Mouse (Mus musculus) midbrain, embryonic 14.5 days (tissue): ENCODE measurements around the gene March2. TPM values are rescaled to one million over a fixed set of nuclear protein-coding genes. Genes with fewer than 3 reads are reported as not detected.
"Not testable (repeated sequence)": the region's sequence is repeated elsewhere in the genome, so short reads cannot be mapped to it uniquely, and the experiment has no call there.

Experiments
- ATAC-seq: fragments of 200-750 bp; cut with Nextera tagmentation; 2 replicates; pipeline ENCODE4 v1.8.0; 2017; ENCODE audit warnings: moderate number of reproducible peaks, moderate library complexity; ENCODE audit not compliant: low FRiP score, low TSS enrichment
- DNase-seq: peaks from one replicate; pipeline ENCODE4 v3.0.0-alpha.2; 2015
- H3K27ac ChIP-seq: fragments of 300-500 bp; sonication (generic); replicated peaks from 2 replicates; pipeline ENCODE4 v1.5.1; 2014; ENCODE audit warnings: mild to moderate bottlenecking, low read depth, low read length, moderate library complexity
- H3K27me3 ChIP-seq: fragments of 300-500 bp; sonication (generic); 2 replicates; pipeline ENCODE4 v1.6.1; 2014; ENCODE audit warnings: low read length, control low read depth, mixed read lengths; ENCODE audit not compliant: control insufficient read depth, insufficient read depth
- H3K36me3 ChIP-seq: fragments of 300-500 bp; sonication (generic); 2 replicates; pipeline ENCODE4 v1.6.1; 2014; ENCODE audit warnings: low read length, control low read depth; ENCODE audit not compliant: control insufficient read depth, insufficient read depth
- H3K4me1 ChIP-seq: fragments of 300-500 bp; sonication (generic); 2 replicates; pipeline ENCODE4 v1.6.1; 2014; ENCODE audit warnings: mild to moderate bottlenecking, antibody characterized with exemption, low read length, control low read depth; ENCODE audit not compliant: control insufficient read depth, insufficient read depth
- H3K4me2 ChIP-seq: fragments of 300-500 bp; sonication (generic); 2 replicates; pipeline ENCODE4 v1.6.1; 2014; ENCODE audit warnings: mild to moderate bottlenecking, low read length, moderate library complexity
- H3K4me3 ChIP-seq: fragments of 300-500 bp; sonication (generic); replicated peaks from 2 replicates; pipeline ENCODE4 v1.5.1; 2014; ENCODE audit warnings: low read depth, low read length
- H3K9ac ChIP-seq: fragments of 300-500 bp; sonication (generic); replicated peaks from 2 replicates; pipeline ENCODE4 v1.6.1; 2014; ENCODE audit warnings: mild to moderate bottlenecking, low read length, moderate library complexity
- H3K9me3 ChIP-seq: fragments of 300-500 bp; sonication (generic); 2 replicates; pipeline ENCODE4 v1.6.1; 2016; ENCODE audit warnings: low read length, control low read depth, mixed read lengths; ENCODE audit not compliant: control insufficient read depth
- WGBS: fragments of 180-500 bp; shearing (Covaris S2); extraction: QIAGEN DNeasy Blood & Tissue Kit; methylation state at CpG from one replicate; pipeline ENCODE4 v1.1.7; 2014; 5-methylcytosine and 5-hydroxymethylcytosine counted together
- polyA plus RNA-seq: library from polyadenylated mRNA; unstranded; fragments of >200 nt; fragmentation: Nextera tagmentation; extraction: Ambion mirVana; gene quantifications from 2 replicates; pipeline ENCODE4 v1.2.1, GENCODE M21; 2014

March2 gene
- polyA plus RNA-seq, 1 experiment from 2014 or later: 62.6 TPM

DNA sequence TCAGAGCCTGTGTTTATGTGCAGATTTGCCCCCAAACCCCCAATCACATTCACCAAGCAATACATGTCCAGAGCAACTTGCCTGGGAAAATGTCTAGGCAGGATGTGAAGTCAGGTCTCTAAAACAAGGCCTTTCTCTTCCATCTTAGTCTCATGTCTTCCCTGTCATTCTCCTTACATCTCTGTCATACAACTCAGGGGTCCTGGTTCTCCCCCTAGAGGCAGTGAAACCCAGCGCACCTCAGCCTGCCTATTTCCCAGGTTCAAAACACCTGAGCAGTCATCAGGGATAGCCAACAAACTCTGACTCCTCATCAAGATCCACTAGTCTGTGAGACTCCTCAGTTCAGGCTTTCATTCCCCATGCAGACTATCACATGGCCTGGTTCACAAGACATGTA, 36.2 kb upstream of the March2 start:
- H3K4me2 ChIP-seq: 0 out of 2 replicates have a peak overlapping the region, but pooled peaks have one; percentile 3
- H3K9me3 ChIP-seq: no peaks in the 10 kb centered on the region
- H3K36me3 ChIP-seq: peaks cover 13% of the 10 kb centered on the region
- no peak overlapping the region for H3K4me3 ChIP-seq
- 63% methylated on average over 1 of the region's 1 CpGs for WGBS
- 0 out of 2 replicates have a peak overlapping the region, but pooled peaks have one; percentile 5 for H3K9ac ChIP-seq
- DNase-seq: no peak
- no peak for ATAC-seq
- peaks cover 44% of the 10 kb centered on the region for H3K4me1 ChIP-seq
- no peaks in the 10 kb centered on the region for H3K27me3 ChIP-seq
- H3K27ac ChIP-seq: no peak overlapping the region

DNA sequence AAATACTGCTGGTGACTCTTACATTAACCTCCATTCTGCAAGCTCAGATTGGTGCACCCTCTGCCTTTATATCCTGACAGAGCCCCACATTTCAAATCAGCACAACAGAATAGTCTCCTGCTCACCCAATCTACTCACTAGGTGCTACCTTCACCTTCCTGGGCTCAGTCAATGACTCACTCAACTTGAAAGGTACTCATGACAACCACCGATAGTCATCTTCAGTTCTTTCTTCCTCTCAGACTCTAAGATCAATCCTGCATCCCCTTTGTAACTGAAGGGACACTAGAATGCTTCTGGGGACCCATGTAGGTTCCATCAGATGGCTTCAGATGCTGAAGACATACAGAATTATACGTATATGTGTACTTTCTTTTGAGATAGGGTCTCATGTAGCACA, 33.8 kb upstream of the March2 start:
- DNase-seq: no peak
- H3K36me3 ChIP-seq: peaks cover 34% of the 10 kb centered on the region
- H3K27me3 ChIP-seq: no peaks in the 10 kb centered on the region
- H3K27ac ChIP-seq: no peak overlapping the region
- no peaks in the 10 kb centered on the region for H3K9me3 ChIP-seq
- H3K4me3 ChIP-seq: no peak overlapping the region
- H3K4me1 ChIP-seq: peaks cover 23% of the 10 kb centered on the region
- 96% methylated on average over 2 of the region's 2 CpGs for WGBS
- no peak overlapping the region for H3K4me2 ChIP-seq
- no peak overlapping the region for H3K9ac ChIP-seq
- ATAC-seq: no peak

DNA sequence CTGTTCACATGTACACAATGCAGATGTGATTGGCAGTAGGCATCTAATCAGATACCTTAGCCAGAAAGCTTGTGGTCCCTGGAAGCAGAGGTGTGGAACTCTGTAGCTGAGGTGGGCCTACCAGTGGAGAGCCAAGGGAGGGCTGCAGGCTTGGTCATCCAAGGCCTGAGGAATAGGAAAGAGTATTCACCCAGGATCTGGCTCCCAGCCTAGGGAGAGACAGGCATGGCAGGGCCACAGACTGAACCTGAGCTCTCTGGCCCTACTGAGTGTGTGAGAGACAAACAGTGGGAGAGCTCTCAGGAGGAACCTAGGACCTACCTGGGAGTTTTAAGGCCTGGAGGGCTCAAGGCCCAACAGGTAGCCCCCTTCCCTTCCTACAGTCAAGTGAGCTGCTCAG, 32.7 kb upstream of the March2 start:
- peaks cover 12% of the 10 kb centered on the region for H3K4me1 ChIP-seq
- H3K9ac ChIP-seq: no peak overlapping the region
- no peak overlapping the region for H3K27ac ChIP-seq
- H3K4me2 ChIP-seq: no peak overlapping the region
- DNase-seq: no peak
- H3K9me3 ChIP-seq: no peaks in the 10 kb centered on the region
- no peaks in the 10 kb centered on the region for H3K27me3 ChIP-seq
- H3K4me3 ChIP-seq: no peak overlapping the region
- no peak for ATAC-seq
- peaks cover 37% of the 10 kb centered on the region for H3K36me3 ChIP-seq

DNA sequence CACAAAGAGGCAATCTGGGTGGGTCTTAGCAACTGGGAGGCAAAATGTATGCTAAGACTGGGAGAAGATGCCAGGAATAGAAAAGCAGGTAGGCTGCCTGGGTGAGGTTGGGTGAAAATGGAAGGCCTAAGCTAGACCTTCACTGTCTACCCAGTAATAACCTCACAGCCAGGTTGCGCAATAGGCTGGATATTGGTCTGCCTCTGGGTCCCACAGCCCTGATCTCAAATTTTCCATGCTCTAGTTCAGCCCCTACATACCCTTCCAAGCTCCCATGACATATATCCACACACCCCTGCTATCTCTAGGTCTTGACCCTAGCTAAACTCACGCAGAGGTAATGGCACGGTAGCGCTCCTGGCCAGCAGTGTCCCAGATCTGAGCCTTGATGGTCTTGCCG, 31.0 kb upstream of the March2 start:
- no peak overlapping the region for H3K27ac ChIP-seq
- WGBS: 99% methylated on average over 5 of the region's 5 CpGs
- no peak overlapping the region for H3K4me2 ChIP-seq
- DNase-seq (no peak), ATAC-seq (no peak)
- peaks cover 51% of the 10 kb centered on the region for H3K36me3 ChIP-seq
- no peak overlapping the region for H3K4me3 ChIP-seq
- H3K4me1 ChIP-seq: no peaks in the 10 kb centered on the region
- H3K9ac ChIP-seq: no peak overlapping the region
- no peaks in the 10 kb centered on the region for H3K9me3 ChIP-seq
- no peaks in the 10 kb centered on the region for H3K27me3 ChIP-seq

DNA sequence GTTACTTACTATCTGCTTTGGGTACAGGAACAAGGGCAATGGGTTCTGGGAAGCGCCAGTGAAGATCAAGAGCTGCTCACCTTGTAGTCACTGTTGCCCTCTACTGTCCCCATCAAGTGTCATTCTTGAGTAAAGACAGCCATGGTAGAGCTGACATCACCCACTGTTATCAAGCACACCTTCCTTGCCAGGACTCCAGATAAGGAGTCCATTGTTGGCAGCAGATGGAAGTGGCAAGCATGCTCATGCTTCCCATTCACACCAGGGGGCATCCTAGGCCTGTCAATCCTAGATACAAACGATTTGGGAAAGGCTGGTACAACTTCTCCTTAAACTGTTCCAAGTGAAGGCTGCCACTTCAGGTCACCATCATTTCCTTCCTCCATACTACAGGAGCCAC, 27.5 kb upstream of the March2 start:
- Histone ChIP-seq H3K27ac (no peak overlapping the region), H3K9ac (no peak overlapping the region), H3K4me1 (no peaks in the 10 kb centered on the region), H3K4me2 (no peak overlapping the region), H3K27me3 (no peaks in the 10 kb centered on the region), H3K36me3 (peaks cover 48% of the 10 kb centered on the region), H3K9me3 (no peaks in the 10 kb centered on the region), H3K4me3 (no peak overlapping the region)
- 81% methylated on average over 2 of the region's 2 CpGs for whole genome bisulfite sequencing
- DNase-seq (peak; percentile 36), ATAC-seq (no peak)

DNA sequence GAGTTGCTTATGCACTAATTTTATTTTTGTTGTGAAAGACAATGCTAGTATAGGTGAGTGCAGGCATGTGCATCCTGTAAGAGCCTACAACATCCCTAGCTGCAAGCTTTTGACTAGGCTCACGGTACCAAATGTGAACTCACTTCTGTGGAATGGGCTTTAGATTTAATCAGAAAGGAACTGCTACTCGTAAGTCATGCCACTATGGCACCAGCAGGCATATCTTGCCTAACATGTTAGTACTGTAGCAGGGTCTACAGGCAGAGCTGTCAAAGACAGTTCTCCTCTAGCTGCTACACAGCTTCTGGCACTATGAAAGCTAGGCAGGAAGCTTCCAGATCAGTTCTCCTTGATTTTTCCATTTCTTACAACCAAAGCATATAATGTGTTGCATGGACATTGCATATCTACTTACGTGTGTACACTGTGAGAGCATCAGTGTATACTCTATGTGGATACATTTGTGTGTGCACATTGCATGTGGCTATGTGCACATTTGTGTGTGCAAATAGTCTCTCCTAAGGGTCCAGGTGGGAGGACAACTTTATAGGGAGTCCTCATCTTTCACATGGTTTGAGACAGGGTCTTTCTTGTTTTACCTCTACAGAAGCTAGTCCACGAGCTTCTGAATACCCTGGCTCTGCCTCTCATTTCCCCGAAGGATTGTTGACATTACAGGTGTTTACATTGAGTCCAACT, 26.4 kb upstream of the March2 start:
- ATAC-seq (no peak), DNase-seq (no peak)
- no peaks in the 10 kb centered on the region for H3K9me3 ChIP-seq
- 88% methylated on average over 5 of the region's 5 CpGs for WGBS
- H3K27me3 ChIP-seq: no peaks in the 10 kb centered on the region
- peaks cover 40% of the 10 kb centered on the region for H3K36me3 ChIP-seq
- no peak overlapping the region for H3K4me3 ChIP-seq
- H3K9ac ChIP-seq: no peak overlapping the region
- H3K27ac ChIP-seq: no peak overlapping the region
- no peaks in the 10 kb centered on the region for H3K4me1 ChIP-seq
- no peak overlapping the region for H3K4me2 ChIP-seq

DNA sequence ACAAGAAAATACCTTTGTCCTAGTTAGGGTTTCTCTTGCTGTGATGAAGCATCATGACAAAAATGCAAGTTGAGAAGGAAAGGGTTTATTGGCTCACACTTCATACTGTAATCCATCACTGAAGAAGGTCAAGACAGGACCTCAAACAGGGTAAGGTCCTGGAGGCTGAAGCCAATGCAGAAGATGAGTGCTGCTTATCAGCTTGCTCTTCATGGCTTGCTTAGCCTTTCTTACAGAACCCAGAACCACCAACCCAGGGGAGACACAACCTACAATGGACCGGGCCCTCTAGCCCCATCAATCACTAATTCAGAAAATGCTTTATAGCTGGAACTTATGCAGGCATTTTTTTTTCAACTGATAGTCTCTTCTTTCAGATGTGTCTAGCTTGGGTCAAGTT, 23.9 kb upstream of the March2 start:
- H3K9me3 ChIP-seq: no peaks in the 10 kb centered on the region
- H3K4me3 ChIP-seq: no peak overlapping the region
- H3K36me3 ChIP-seq: peaks cover 17% of the 10 kb centered on the region
- no peaks in the 10 kb centered on the region for H3K27me3 ChIP-seq
- no peak overlapping the region for H3K9ac ChIP-seq
- no peak for DNase-seq
- ATAC-seq: no peak
- H3K4me2 ChIP-seq: no peak overlapping the region
- no peak overlapping the region for H3K27ac ChIP-seq
- no peaks in the 10 kb centered on the region for H3K4me1 ChIP-seq
- 97% methylated on average over 1 of the region's 1 CpGs for WGBS

DNA sequence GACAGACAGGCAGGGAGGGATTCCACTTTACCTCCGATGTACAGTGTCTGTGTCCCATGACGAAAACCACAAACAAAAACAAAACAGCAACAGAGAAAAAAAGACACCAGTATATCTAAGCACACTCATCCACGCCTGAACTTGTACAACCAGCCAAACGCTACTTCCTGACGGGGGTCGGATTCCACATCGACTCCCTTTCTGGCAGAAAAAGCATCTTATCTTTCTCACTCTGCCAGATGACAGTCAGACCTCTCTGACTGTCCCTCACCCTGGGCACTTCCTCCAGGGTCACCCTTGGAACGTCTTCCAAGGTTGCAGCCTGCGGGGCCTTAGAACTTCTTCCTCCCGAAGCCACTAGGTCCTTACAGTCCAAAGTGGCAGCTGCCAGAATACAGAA, 15.1 kb upstream of the March2 start:
- not testable (repeated sequence) for DNase-seq, H3K4me2 ChIP-seq

DNA sequence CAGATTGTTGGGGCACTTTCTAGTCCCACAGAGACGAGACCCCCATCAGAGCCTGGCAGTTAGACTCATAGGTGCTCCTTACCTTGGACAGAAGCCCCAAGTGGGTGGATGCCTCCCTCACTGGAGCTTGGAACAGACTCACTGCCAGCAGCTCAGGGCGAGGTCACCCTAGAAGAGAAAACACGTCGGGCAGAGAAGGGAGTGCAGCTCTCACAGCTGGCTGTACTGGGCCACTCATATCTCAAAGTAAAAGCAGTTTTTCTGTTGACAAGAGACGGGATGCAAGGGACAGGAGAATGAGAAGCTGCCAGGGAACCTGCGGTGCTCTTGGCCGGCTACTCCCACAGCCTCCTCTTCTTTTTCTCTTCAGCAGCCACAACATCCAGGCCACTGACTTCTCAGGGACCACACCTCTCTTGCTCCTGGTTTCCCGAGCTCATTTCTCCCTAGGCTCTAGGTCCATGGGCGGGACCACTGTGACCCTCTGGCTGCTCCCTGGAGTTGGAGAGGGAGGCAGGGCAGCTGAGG, 14.2 kb upstream of the March2 start:
- DNase-seq, H3K27ac ChIP-seq, H3K4me3 ChIP-seq, H3K27me3 ChIP-seq, H3K4me1 ChIP-seq, ATAC-seq, H3K9ac ChIP-seq, H3K4me2 ChIP-seq, H3K9me3 ChIP-seq, H3K36me3 ChIP-seq: not testable (repeated sequence)
- 74% methylated on average over 9 of the region's 9 CpGs for WGBS

More for the DNA sequence above, 15.1 kb upstream of the March2 start:
- not testable (repeated sequence) for H3K9ac ChIP-seq, H3K4me3 ChIP-seq, H3K4me1 ChIP-seq, H3K27me3 ChIP-seq, H3K36me3 ChIP-seq, H3K27ac ChIP-seq, ATAC-seq, H3K9me3 ChIP-seq
- WGBS: 88% methylated on average over 10 of the region's 10 CpGs
